Mouse (Mus musculus): ENCODE results near the gene Ttc28.

DNA sequence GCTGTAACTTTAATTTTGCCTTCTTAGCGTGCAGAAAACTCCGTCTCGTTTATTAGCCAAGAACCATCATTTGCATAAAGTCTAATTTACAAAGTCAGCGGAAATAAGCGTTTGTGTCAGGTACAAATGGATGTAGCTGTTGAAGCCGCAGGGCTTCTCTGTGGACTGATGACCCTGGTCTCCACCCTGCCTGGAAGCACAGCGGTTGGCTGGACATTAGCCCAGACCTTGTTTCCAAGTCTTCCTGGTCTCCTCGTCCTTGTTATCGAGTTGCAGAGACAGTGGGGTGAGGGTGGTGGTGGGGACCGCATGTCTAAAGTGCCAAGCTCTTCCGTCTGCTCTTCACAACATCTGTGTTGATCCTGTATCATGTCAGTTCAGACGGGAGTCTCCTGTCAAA lies 246.1 kb downstream of the Ttc28 start:
- TF ChIP-seq GATA1 (IDR thresholded peaks at IDR 0.05; ENCODE audit: borderline replicate concordance, low read length) (no peak), FLI1 (IDR thresholded peaks at IDR 0.05; ENCODE audit: low read length) (no peak)
